Mouse (Mus musculus): ENCODE measurements around the gene Chtop. TPM values are rescaled to one million over a fixed set of nuclear protein-coding genes. Genes with fewer than 3 reads are reported as not detected.

Gene Chtop
- polyA plus RNA-seq, 1 experiment from 2014 or later, result 228 TPM

GRCm38 (mm10) chr3:90475151-90475830 is 34.0 kb downstream of the Chtop start:
- Histone ChIP-seq H3K4me3 (replicated peaks) (0 out of 2 replicates have a peak overlapping the region, but pooled peaks have one; percentile 19), H3K4me2 (no peak overlapping the region), H3K36me3 (replicated peaks) (peaks cover 29% of the 10 kb centered on the region), H3K4me1 (peaks cover 11% of the 10 kb centered on the region), H3K27me3 (no peaks in the 10 kb centered on the region), H3K9me3 (no peaks in the 10 kb centered on the region), H3K9ac (no peak overlapping the region), H3K27ac (no peak overlapping the region)
- ATAC-seq (ENCODE audit: low FRiP score), result peak; percentile 42
- WGBS, result 45% methylated on average over 16 of the region's 16 CpGs

- ATAC-seq (ENCODE audit: low FRiP score), result no peak
- H3K9ac ChIP-seq, result no peak overlapping the region
- H3K4me3 ChIP-seq (replicated peaks), result no peak overlapping the region
- H3K36me3 ChIP-seq (replicated peaks), result no peaks in the 10 kb centered on the region
- no peaks in the 10 kb centered on the region for H3K9me3 ChIP-seq
- H3K4me1 ChIP-seq, result peaks cover 5% of the 10 kb centered on the region
- no peak overlapping the region for H3K4me2 ChIP-seq
- peaks cover 9% of the 10 kb centered on the region; the same call in 1 of the 2 replicates for H3K27me3 ChIP-seq
- no peak overlapping the region for H3K27ac ChIP-seq
- WGBS, result 35% methylated on average over 3 of the region's 3 CpGs
These were observed 37.1 kb downstream of the Chtop start for GRCm38 (mm10) chr3:90472213-90472612.

DNA sequence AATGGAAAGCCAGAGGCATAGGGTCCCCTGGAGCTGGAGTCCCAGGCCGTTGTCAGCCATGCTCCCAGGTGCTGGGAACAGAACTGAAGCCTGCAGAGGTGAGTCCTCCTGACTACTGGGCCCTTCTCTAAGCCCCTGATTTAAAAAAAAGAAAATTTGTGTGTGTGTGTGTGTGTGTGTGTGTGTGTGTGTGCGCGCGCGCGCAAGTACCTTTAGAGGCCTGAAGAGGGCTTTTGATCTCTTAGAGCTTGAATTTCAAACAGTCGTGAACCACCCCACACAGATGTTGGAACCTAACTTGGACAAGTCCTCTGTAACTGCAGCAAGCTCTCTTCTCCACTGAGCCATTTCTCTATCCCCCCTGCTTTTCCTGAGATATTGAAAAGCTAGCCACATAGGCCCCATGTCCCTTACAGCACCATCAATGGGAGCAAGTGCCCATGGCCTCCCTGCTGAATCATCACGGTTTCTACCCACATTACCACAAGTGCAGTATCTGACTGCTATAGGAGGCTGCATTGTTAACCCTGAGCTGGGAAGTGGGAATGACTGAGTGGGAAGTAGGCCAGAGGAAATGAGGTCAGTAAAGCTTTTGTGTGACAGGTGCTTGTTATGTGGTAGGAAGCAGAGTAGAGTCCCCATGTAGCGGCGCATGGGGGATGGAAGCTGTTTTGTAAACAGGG is 41.5 kb downstream of the Chtop start:
- ATAC-seq (ENCODE audit: low FRiP score), result no peak
- peaks cover 47% of the 10 kb centered on the region for H3K27me3 ChIP-seq

GRCm38 (mm10) chr3:90466311-90466766 is 43.0 kb downstream of the Chtop start:
- no peaks in the 10 kb centered on the region for H3K36me3 ChIP-seq (replicated peaks)
- peak; percentile 56 for ATAC-seq (ENCODE audit: low FRiP score)
- 0% methylated on average over 15 of the region's 15 CpGs for WGBS
- no peaks in the 10 kb centered on the region for H3K9me3 ChIP-seq
- peak overlapping the region; percentile 50 for H3K4me3 ChIP-seq (replicated peaks)
- H3K4me2 ChIP-seq, result peak overlapping the region; percentile 90
- peak overlapping the region; percentile 43; the same call in 1 of the 2 replicates for H3K9ac ChIP-seq
- peaks cover 14% of the 10 kb centered on the region for H3K4me1 ChIP-seq
- H3K27ac ChIP-seq, result no peak overlapping the region
- peaks cover 61% of the 10 kb centered on the region for H3K27me3 ChIP-seq

More for the DNA sequence above, 41.5 kb downstream of the Chtop start:
- Histone ChIP-seq H3K9ac (no peak overlapping the region), H3K4me1 (peaks cover 14% of the 10 kb centered on the region), H3K27ac (no peak overlapping the region), H3K4me2 (no peak overlapping the region), H3K4me3 (replicated peaks) (no peak overlapping the region), H3K36me3 (replicated peaks) (no peaks in the 10 kb centered on the region), H3K9me3 (no peaks in the 10 kb centered on the region)
- 93% methylated on average over 10 of the region's 10 CpGs for WGBS

DNA sequence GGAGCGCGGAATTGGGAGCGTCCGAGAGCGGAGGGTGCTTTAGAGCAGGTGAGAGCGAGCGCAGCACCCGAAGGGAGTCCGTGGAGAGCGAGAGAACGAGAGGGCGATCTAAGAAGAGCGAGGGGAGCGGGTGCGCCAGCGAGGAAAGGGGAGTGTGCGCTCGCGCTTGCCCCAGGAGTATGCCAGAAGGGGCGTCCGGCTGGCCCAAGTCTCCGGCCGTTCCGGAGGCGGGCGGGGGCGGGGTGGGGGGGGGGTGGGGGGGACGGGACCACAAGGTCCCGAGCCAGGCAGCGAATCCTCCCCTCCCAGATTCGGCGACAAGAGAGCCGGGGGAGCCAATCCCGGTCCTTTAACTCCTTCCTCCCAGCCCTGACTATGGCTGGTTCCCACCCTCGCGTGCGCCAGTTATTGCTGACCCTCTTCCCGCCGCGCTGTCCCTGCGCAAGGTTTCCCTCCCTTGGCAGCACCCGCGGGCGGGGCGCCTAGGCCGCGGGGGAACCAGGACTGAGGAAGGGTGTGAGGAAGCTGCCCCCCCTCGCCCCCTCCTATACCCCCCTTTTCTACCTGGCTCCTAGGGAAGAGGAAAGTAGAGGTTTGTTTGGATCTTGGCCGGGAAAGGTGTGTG is 43.5 kb downstream of the Chtop start, which contains the start of gene Npr1:
Npr1 (minus strand) TSS at position 181 of the 625 bp plus-strand sequence.
- under 1% methylated on average over 43 of the region's 49 CpGs for WGBS
- Histone ChIP-seq H3K9me3 (no peaks in the 10 kb centered on the region), H3K27me3 (peaks cover 67% of the 10 kb centered on the region), H3K9ac (peak within 1 kb of the TSS; percentile 43), H3K4me3 (replicated peaks) (peak within 1 kb of the TSS; percentile 50), H3K4me1 (peaks cover 14% of the 10 kb centered on the region), H3K36me3 (replicated peaks) (no peaks in the 10 kb centered on the region), H3K4me2 (peak within 1 kb of the TSS; percentile 90), H3K27ac (no peak within 1 kb of the TSS)
- peak; percentile 61 for ATAC-seq (ENCODE audit: low FRiP score)

DNA sequence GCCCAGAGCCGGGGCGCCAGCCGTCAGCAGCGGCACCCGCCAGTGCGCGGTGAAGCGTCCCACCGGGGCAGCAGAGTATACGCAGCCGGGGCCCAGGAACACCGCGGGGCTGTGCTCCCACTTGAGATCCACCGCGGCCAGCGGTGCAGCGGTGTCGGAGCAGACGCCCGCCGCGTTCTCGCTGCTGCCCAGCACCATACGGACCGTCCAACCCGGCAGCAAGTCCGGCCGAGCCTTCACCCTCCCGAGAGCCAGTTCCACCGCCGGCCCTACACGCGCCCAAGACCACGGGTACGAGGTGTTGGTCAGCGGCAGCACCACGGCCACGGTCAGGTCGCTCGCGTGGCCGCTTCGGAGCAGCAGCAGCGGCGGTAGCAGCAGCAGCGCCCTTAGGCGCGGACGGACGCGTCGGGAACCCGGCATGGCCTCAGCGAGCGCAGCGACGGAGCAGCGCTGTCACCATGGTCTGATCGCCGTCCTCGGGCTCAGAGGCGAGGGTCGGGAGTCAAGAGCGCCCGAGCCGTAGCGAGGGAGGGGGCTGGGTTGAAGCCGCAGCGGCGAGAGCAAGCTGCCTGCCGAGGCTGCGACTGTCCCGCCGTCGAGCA is 44.1 kb downstream of the Chtop start:
- ATAC-seq (ENCODE audit: low FRiP score), result 0 out of 2 replicates have a peak, but pooled peaks have one; percentile 27
- Histone ChIP-seq H3K9me3 (no peaks in the 10 kb centered on the region), H3K36me3 (replicated peaks) (no peaks in the 10 kb centered on the region), H3K4me3 (replicated peaks) (peak overlapping the region; percentile 50), H3K4me1 (peaks cover 14% of the 10 kb centered on the region), H3K4me2 (peak overlapping the region; percentile 90), H3K27ac (no peak overlapping the region), H3K9ac (peak overlapping the region; percentile 43), H3K27me3 (peaks cover 71% of the 10 kb centered on the region)
- WGBS, result 1% methylated on average over 75 of the region's 75 CpGs

DNA sequence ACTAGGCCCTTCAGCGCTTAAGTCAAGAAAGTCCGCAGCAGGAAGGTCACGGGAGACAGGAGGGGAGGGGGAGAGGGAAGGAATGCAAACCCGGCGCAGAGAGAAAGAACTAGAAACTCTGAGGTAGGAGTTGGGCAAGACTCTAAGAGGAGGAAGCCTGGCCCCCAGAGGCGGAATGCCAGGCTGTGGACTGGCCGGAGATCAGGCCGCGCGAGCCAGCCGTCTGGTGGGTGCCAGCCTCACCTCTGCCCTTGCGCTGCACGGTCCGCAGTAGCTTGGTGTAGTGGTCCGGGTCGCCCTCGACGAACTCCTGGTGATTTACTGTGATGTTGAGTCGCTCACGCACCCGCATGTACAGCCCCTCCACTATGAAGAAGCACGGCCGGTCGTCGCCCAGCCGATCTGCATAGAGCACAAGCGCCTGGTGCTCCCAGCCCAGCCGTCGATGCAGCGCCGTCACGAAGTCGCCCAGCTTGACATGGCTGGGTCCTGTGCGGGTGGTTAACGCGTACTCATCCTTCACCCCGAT is 44.7 kb downstream of the Chtop start:
- Histone ChIP-seq H3K9me3 (no peaks in the 10 kb centered on the region), H3K4me2 (peak overlapping the region; percentile 90), H3K27me3 (peaks cover 74% of the 10 kb centered on the region), H3K9ac (no peak overlapping the region), H3K27ac (no peak overlapping the region), H3K4me3 (replicated peaks) (peak overlapping the region; percentile 50), H3K4me1 (peaks cover 14% of the 10 kb centered on the region), H3K36me3 (replicated peaks) (no peaks in the 10 kb centered on the region)
- WGBS, result 11% methylated on average over 37 of the region's 37 CpGs
- 0 out of 2 replicates have a peak, but pooled peaks have one; percentile 1 for ATAC-seq (ENCODE audit: low FRiP score)

- Histone ChIP-seq H3K4me2 (no peak overlapping the region), H3K9ac (no peak overlapping the region), H3K27ac (no peak overlapping the region), H3K36me3 (replicated peaks) (no peaks in the 10 kb centered on the region), H3K4me3 (replicated peaks) (no peak overlapping the region), H3K27me3 (peaks cover 67% of the 10 kb centered on the region), H3K9me3 (no peaks in the 10 kb centered on the region), H3K4me1 (peaks cover 14% of the 10 kb centered on the region)
- ATAC-seq (ENCODE audit: low FRiP score), result no peak
- 31% methylated on average over 7 of the region's 7 CpGs for WGBS
These were observed 46.7 kb downstream of the Chtop start for GRCm38 (mm10) chr3:90462579-90462978.

GRCm38 (mm10) chr3:90461935-90462334 is 47.4 kb downstream of the Chtop start:
- no peaks in the 10 kb centered on the region for H3K9me3 ChIP-seq
- WGBS, result 88% methylated on average over 3 of the region's 3 CpGs
- H3K9ac ChIP-seq, result no peak overlapping the region
- no peak overlapping the region for H3K4me3 ChIP-seq (replicated peaks)
- H3K4me2 ChIP-seq, result no peak overlapping the region
- H3K27ac ChIP-seq, result no peak overlapping the region
- H3K36me3 ChIP-seq (replicated peaks), result no peaks in the 10 kb centered on the region
- H3K27me3 ChIP-seq, result peaks cover 65% of the 10 kb centered on the region
- peaks cover 14% of the 10 kb centered on the region for H3K4me1 ChIP-seq
- no peak for ATAC-seq (ENCODE audit: low FRiP score)

- peaks cover 52% of the 10 kb centered on the region for H3K27me3 ChIP-seq
- no peak for ATAC-seq (ENCODE audit: low FRiP score)
These were observed 49.0 kb downstream of the Chtop start for GRCm38 (mm10) chr3:90460315-90460714.

DNA sequence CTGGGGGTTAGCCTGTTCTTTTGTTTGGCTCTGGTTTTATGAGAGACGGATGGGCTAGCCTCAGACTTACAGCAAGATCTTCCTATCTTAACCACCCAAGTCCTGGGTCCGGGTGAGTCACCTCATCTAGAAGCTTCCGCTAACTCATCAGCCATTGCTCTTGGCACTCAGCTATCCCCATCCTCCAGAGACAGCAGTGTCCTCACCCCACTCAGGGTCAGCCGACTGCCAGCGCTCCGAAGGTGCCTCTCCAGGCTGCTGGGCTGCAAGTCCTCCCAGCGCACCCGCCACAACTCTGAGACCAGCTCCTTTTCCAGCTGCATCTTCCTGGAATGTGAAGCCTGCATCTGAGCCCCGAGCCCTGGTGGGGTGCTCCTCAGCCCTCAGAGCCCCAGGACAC is 49.6 kb downstream of the Chtop start:
- ATAC-seq (ENCODE audit: low FRiP score), result no peak
- Histone ChIP-seq H3K27me3 (peaks cover 46% of the 10 kb centered on the region), H3K36me3 (replicated peaks) (no peaks in the 10 kb centered on the region), H3K4me3 (replicated peaks) (no peak overlapping the region), H3K9me3 (no peaks in the 10 kb centered on the region), H3K4me1 (no peaks in the 10 kb centered on the region), H3K9ac (no peak overlapping the region), H3K27ac (no peak overlapping the region), H3K4me2 (no peak overlapping the region)
- 73% methylated on average over 9 of the region's 9 CpGs for WGBS

More at GRCm38 (mm10) chr3:90460315-90460714, 49.0 kb downstream of the Chtop start:
- no peaks in the 10 kb centered on the region for H3K9me3 ChIP-seq
- H3K4me2 ChIP-seq, result no peak overlapping the region
- peaks cover 4% of the 10 kb centered on the region for H3K4me1 ChIP-seq
- no peak overlapping the region for H3K9ac ChIP-seq
- H3K27ac ChIP-seq, result no peak overlapping the region
- H3K4me3 ChIP-seq (replicated peaks), result no peak overlapping the region
- H3K36me3 ChIP-seq (replicated peaks), result no peaks in the 10 kb centered on the region
- 81% methylated on average over 5 of the region's 5 CpGs for WGBS

GRCm38 (mm10) chr3:90454931-90455330 is 54.4 kb downstream of the Chtop start:
- H3K9ac ChIP-seq, result no peak overlapping the region
- no peak overlapping the region for H3K4me3 ChIP-seq (replicated peaks)
- no peaks in the 10 kb centered on the region for H3K36me3 ChIP-seq (replicated peaks)
- no peaks in the 10 kb centered on the region for H3K4me1 ChIP-seq
- ATAC-seq (ENCODE audit: low FRiP score), result no peak
- no peak overlapping the region for H3K27ac ChIP-seq
- no peaks in the 10 kb centered on the region for H3K9me3 ChIP-seq
- H3K4me2 ChIP-seq, result no peak overlapping the region
- WGBS, result 90% methylated on average over 14 of the region's 14 CpGs
- H3K27me3 ChIP-seq, result peaks cover 9% of the 10 kb centered on the region; the same call in 1 of the 2 replicates

Data from forebrain, embryonic 12.5 days (tissue).